Mouse (Mus musculus) c-Kit-positive CD71-positive TER-119-positive erythroid progenitor cells, embryonic 14.5 days (primary cell): ENCODE measurements at regions not wholly inside any gene's neighbourhood (a gene's known extent, or its start where the extent isn't known, plus 50 kb on each side); places are given as distances from the start of the nearest gene placed in this dataset.

Source experiments
- DNase-seq: peaks from one replicate; pipeline ENCODE4 v3.0.0-alpha.2; 2013; ENCODE audit warnings: low spot score

DNA sequence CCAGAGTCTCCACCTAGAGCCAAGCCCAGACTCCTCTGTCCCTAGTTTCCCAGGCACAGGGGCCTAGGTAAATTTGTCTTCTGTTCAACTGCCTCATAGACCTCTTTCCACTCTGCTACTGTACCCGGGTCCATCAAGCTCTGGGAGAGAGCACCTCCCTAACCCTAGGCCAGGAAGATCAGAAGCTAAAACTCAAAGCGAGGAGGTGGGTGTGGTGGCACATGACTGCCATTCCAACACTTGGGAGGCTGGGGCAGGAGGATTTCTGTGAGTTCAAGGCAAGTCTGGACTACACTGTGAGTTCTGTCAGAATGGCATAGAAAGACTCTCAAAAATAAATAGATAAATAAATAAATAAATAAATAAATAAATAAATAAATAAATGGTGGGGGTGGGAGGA is 91.2 kb upstream of the Tbx3 start:
- no peak for DNase-seq

GRCm38 (mm10) chr5:119579806-119580205 is 90.7 kb upstream of the Tbx3 start:
- DNase-seq: no peak

DNA sequence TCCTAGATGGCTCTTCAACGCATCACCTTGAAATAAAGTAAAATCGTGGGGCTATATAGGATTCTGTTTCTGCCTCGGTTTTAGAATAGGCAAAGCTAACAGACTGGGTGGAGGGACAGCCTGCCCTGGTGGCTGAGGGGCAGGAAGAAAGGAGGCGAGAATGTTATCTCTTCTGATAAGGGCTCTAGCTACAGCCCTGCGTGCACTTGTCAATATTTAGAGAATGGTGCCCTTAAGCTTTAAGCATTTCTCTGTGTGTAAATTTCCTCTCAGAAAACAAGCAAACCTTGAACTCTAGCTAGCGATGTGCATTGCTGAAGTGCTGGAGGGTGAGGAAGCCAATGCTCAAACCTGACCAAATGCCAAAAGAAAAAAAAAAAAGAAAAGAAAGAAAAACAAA is 90.1 kb upstream of the Tbx3 start:
- DNase-seq: no peak

GRCm38 (mm10) chr5:119580798-119581197 is 89.7 kb upstream of the Tbx3 start:
- DNase-seq: no peak

DNA sequence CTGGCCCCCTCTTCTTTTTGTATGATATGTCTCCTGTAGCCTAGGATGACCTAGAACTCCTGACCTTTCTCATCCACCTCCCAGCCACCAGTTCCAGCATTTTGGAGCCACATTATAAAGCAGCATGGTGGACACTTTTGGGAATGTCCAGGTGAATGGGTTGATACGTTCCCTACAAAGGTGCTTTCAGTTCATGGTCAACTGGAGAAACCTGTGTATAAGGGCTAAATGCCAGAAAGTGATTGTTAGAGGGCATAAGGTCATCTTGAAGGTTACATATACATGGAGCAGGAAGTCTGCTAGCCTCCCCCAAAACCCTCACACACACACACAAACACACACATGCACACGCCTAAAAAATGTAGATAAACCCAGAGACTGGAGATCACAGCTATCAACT is 86.1 kb upstream of the Tbx3 start:
- no peak for DNase-seq

DNA sequence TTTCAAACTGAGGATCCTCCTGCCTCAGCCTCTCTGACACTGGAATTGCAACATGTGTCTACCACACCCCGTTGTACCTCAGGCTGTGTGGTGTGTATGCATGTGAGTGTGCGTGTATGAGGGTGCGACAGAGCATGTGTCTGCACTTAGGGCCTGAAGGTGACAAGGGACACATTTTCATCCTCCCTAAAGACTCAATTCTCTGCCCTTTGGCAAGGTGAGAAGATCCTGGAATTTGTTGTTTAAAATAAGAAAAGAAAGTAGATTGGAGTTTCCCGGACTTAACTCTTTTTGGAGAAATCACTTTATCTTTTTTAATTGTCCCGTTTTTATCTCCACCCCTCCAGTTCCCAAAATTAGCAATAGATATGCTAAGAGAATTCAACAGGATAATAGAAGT is 85.6 kb upstream of the Tbx3 start:
- no peak for DNase-seq

DNA sequence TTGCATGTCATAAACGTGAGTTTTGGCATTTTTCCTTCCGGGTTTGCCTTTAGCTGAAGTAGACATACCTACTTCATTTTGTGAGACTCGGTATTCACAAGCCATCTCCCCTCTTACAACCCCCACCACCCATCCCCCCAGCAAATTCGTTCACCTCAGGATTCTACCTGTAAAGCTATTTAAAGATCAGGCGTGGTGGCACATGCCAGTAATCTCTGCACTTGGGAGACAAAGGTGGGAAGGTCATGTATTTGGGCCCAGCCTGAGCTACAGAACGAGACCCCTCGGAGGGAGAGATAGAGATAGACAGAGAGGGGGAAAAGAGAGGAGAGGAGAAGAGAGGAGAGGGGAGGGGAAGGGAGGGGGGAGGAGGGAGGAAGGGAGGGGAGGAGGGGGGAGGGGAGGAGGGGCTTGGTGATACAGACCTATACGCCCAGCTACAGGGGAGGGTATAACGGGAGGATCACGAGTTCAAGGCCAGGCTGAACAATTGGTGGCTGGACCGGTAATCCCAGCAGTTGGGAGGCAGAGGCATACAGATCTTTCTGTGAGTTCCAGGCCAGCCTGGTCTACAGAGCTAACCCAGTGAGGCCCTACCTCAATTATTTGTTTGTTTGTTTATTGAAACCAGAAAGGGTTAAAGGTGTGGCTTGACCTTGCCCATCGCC is 83.9 kb upstream of the Tbx3 start:
- DNase-seq: no peak

- no peak for DNase-seq
Observed at GRCm38 (mm10) chr5:119587239-119587811, 83.1 kb upstream of the Tbx3 start.

DNA sequence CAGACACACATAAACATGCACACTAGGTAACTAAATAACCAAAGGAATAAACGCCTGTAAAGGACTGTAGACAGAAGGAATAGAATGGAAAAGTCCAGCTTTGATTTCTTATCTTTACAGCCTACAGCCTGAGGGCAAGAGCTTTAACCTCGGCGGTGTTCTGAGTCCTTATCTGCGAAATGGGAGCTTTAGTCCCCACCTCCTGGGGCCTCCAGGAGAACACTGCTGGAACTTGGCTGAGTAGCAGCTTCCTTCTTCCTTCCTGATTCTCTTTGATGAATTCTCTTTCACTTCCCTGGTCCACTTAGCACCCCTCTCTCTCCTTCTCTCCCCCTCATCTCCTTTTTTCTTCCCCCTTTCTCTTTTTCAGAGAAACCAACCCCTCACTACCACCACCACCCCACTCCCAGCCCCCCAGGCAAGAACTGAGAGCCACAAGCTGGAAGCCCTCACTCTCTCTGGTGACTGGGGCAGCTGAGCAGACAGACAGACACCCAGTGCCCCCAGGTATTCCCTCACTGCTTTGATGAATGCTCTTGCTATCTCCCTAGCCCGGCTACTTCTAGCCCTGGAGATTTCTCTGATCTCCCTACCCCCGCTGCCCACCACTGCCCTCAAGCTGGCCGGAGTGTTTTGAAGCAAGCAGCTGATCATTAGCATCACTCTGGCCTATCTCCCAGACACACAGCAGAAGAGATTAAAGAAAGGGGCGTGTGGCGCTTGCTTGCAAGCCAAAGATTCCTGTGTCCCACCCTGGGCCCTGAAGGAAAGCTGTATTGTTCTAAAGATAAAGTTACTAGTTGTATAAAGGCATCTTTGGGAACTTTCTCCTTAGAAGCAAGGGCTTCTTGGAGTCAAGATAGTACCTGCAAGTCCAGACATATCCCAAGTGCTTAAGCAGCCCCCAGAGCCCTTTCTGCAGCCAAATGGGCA is 81.9 kb upstream of the Tbx3 start:
- DNase-seq: no peak

GRCm38 (mm10) chr5:119591271-119591670 is 79.2 kb upstream of the Tbx3 start:
- DNase-seq: no peak

DNA sequence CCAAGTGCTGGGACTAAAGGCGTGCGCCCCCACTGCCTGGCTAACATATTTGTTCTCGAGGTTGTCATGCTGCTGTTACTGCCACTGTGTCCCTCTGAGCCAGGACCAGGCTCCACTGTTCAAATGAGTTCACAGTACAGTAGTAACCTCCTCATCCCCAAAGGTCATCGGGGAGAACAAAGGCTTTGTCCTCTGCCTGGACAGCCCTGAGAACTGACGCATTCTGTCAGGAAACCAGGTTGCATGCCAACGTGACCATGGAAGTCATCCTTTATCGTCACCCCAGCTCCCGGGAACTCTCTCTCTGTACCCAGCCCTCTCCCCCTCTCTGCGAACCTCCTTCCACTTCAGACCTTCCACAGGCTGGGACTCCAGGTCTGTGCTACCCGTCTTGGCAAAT is 77.6 kb upstream of the Tbx3 start:
- DNase-seq: no peak

- DNase-seq: no peak
Observed at GRCm38 (mm10) chr5:119594541-119594940, 75.9 kb upstream of the Tbx3 start.

- DNase-seq: no peak
Observed at GRCm38 (mm10) chr5:119596295-119596993, 74.0 kb upstream of the Tbx3 start.

GRCm38 (mm10) chr5:119596994-119597391 is 73.5 kb upstream of the Tbx3 start:
- DNase-seq: no peak

- DNase-seq: no peak
Observed at GRCm38 (mm10) chr5:119597530-119597929, 72.9 kb upstream of the Tbx3 start.

DNA sequence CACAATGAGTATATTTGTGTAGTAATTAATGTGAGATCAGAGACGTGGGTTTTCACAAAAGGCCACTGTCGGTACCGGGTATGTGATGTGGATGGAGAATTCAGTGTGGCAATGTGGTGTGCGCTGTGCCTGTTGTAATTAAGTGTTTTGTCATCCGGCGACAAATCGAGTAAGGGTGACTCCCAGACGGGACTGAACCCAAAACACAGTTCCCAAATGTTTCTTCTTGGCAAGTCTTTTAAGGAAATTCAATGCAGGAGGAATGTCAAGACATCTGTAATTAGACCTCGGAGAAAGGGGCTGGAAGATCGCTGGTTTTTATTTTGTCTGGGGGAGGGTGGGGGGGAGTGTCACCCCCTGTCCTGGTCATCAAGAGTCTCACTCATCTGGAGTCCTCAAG is 72.3 kb upstream of the Tbx3 start:
- no peak for DNase-seq

- DNase-seq: no peak
Observed at GRCm38 (mm10) chr5:119601390-119601789, 69.1 kb upstream of the Tbx3 start.

GRCm38 (mm10) chr5:119602001-119602400 is 68.5 kb upstream of the Tbx3 start:
- DNase-seq: no peak

- no peak for DNase-seq
Observed at GRCm38 (mm10) chr5:119605444-119605843, 65.0 kb upstream of the Tbx3 start.

DNA sequence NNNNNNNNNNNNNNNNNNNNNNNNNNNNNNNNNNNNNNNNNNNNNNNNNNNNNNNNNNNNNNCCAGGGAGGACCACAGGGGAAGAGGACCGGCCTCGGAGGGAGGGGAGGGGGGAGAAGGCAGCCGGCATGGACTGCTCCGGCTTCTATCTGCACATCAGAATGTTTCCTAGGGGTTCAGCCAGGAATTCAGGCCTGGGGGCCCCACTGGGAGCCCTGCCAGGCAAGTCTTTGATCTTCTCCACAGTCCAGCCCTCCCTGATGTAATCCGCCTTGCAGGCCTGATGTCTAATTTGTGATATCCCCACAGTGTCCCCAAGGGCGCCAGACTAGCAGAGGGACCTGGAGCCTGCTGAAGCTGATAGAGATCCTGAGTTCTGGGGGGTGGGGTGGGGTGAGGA is 57.1 kb upstream of the Tbx3 start:
- DNase-seq: no peak

- no peak for DNase-seq
Observed at GRCm38 (mm10) chr5:119613981-119614770, 56.3 kb upstream of the Tbx3 start.

GRCm38 (mm10) chr5:119615681-119616080 is 54.8 kb upstream of the Tbx3 start:
- DNase-seq: no peak
